Mouse (Mus musculus) megakaryocyte-erythroid progenitor cell, adult 5-6 weeks (primary cell): ENCODE measurements around the gene Tmem266. TPM values are rescaled to one million over a fixed set of nuclear protein-coding genes. Genes with fewer than 3 reads are reported as not detected.

Experiments used
- ATAC-seq: replicated peaks from 2 replicates; pipeline ENCODE4 v1.8.0; 2016; ENCODE audit warnings: mild to moderate bottlenecking, inconsistent platforms; ENCODE audit not compliant: severe bottlenecking, poor library complexity, low FRiP score, low TSS enrichment
- total RNA-seq, 2 experiments: library from RNA; stranded (forward) in 1 of 2; stranded (reverse) in 1 of 2; fragments of 200-1000, 215-1000 nt in 1 of 2; fragments of >200 nt in 1 of 2; fragmentation: Nextera tagmentation in 1 of 2; gene quantifications; 2 replicates each; pipeline ENCODE4 v1.2.3; 2014 to 2017

Gene Tmem266
- not detected in 2 replicates for total RNA-seq (2014; fragmentation: Nextera tagmentation)
- total RNA-seq (2017), result not detected in 2 replicates

GRCm38 (mm10) chr9:55326515-55327233, at the start of gene Tmem266, which contains the start of gene Nrg4:
Gene Tmem266 (plus strand): TSS chr9:55326913.
Gene Nrg4 (minus strand): TSS chr9:55326844.
- ATAC-seq, result peak; percentile 64

- no peak for ATAC-seq
Observed at GRCm38 (mm10) chr9:55277562-55277961, 49.2 kb upstream of the Tmem266 start.

GRCm38 (mm10) chr9:55279114-55279825, 47.4 kb upstream of the Tmem266 start:
- ATAC-seq, result no peak

GRCm38 (mm10) chr9:55283516-55283915, 43.2 kb upstream of the Tmem266 start:
- peak; percentile 87 for ATAC-seq

GRCm38 (mm10) chr9:55285197-55285596, 41.5 kb upstream of the Tmem266 start:
- ATAC-seq, result no peak

- no peak for ATAC-seq
Observed at GRCm38 (mm10) chr9:55289475-55290198, 37.1 kb upstream of the Tmem266 start.

GRCm38 (mm10) chr9:55291966-55292365, 34.7 kb upstream of the Tmem266 start:
- ATAC-seq, result no peak

- ATAC-seq, result no peak
Observed at GRCm38 (mm10) chr9:55296221-55296620, 30.5 kb upstream of the Tmem266 start.

GRCm38 (mm10) chr9:55307066-55307465, 19.6 kb upstream of the Tmem266 start:
- ATAC-seq, result no peak

GRCm38 (mm10) chr9:55307557-55307956, 19.2 kb upstream of the Tmem266 start:
- ATAC-seq, result no peak

- no peak for ATAC-seq
Observed at GRCm38 (mm10) chr9:55308455-55308854, 18.3 kb upstream of the Tmem266 start.

GRCm38 (mm10) chr9:55311560-55311959, 15.2 kb upstream of the Tmem266 start:
- ATAC-seq, result peak; percentile 92

GRCm38 (mm10) chr9:55313619-55314261, 13.0 kb upstream of the Tmem266 start:
- ATAC-seq, result no peak

- ATAC-seq, result no peak
Observed at GRCm38 (mm10) chr9:55322641-55323040, 4.1 kb upstream of the Tmem266 start.

- ATAC-seq, result no peak
Observed at GRCm38 (mm10) chr9:55324085-55324484, 2.6 kb upstream of the Tmem266 start.

GRCm38 (mm10) chr9:55324516-55324915, 2.2 kb upstream of the Tmem266 start:
- no peak for ATAC-seq

GRCm38 (mm10) chr9:55325061-55325460, 1.7 kb upstream of the Tmem266 start:
- no peak for ATAC-seq

GRCm38 (mm10) chr9:55325564-55326514, 874 bp upstream of the Tmem266 start:
- 0 out of 2 replicates have a peak, but pooled peaks have one; percentile 15 for ATAC-seq

GRCm38 (mm10) chr9:55327234-55327615, 512 bp downstream of the Tmem266 start:
- ATAC-seq, result peak; percentile 48; the same call in 1 of the 2 replicates
